Mouse (Mus musculus): Measurements from ENCODE around the gene Ccl6.
A peak's percentile ranks its signal among the peaks of the same experiment; 100 is the strongest.
"Not testable (repeated sequence)": the region's sequence is repeated elsewhere in the genome, so short reads cannot be mapped to it uniquely, and the experiment has no call there.

Gene Ccl6

GRCm38 (mm10) chr11:83557074-83557473 is 35.8 kb downstream of the Ccl6 start:
- no peak for DNase-seq

- peak in 1 of 2 experiments; percentile 38 for DNase-seq
These were observed 36.7 kb downstream of the Ccl6 start for GRCm38 (mm10) chr11:83556085-83556781.

- no peak for DNase-seq
These were observed 41.2 kb downstream of the Ccl6 start for GRCm38 (mm10) chr11:83551668-83552067.

GRCm38 (mm10) chr11:83551037-83551436 is 41.9 kb downstream of the Ccl6 start:
- DNase-seq = not testable (repeated sequence)

DNA sequence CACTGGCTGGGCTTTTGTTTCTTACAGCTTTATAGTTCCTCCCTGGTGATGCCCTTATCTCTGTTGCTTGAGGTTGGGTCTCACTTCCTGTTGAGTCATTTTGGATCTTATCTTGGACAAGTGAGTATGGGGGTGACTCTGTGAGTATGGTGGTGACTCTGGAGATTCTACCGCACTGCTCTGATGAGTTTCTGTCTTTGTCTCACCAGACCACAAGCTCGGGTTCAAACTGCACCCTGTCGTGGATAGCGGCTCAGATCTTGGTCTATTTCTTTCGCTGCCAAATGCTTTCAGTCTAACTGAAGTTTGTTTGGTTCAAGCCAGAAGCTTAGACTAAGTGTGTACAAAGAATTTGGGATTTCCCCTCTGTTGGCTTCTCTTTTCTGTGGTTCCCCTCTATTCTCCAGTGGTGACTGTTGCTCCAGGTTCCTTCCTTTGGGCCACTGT is 42.7 kb downstream of the Ccl6 start:
- DNase-seq = no peak

DNA sequence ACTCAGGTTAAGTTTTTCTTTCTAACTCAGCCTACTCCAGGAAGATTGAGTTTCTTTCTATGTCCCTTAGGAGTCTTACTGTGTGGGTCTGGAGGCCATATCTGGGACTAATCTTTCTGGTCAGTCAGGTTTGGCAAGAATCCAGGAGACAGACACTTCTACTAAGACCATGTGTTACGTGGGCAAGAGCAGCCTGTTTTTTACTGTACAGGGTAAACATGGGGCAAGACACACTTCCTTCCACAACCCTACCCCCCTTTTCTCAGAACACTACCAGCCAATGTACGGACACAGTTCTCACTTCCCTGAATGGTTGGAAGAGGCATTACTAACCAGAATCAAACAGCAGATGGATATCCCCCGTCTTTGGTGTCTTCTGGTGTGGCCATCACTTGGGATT is 48.7 kb downstream of the Ccl6 start:
- no peak for DNase-seq

GRCm38 (mm10) chr11:83541415-83541814 is 51.5 kb downstream of the Ccl6 start:
- DNase-seq = no peak

DNA sequence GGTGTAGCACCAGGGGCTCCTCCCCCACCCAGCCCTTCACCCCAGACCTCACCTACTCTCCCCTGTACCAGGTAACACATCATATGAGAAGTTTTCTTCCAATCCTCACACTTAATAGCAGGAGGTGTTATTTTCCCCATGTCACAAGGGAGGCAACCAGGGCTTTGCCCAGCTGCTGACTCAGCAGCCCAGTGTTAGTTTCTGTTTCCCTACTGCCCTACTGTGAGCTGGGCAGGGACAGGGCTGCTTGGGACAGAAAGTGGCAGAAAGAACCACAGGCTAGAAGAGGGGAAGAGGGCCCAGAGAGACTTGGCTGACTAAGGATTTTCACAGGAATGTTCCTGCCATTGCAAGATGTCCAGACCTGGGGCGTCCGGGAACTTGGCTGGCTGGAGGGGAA is 52.0 kb downstream of the Ccl6 start:
- no peak for DNase-seq

DNA sequence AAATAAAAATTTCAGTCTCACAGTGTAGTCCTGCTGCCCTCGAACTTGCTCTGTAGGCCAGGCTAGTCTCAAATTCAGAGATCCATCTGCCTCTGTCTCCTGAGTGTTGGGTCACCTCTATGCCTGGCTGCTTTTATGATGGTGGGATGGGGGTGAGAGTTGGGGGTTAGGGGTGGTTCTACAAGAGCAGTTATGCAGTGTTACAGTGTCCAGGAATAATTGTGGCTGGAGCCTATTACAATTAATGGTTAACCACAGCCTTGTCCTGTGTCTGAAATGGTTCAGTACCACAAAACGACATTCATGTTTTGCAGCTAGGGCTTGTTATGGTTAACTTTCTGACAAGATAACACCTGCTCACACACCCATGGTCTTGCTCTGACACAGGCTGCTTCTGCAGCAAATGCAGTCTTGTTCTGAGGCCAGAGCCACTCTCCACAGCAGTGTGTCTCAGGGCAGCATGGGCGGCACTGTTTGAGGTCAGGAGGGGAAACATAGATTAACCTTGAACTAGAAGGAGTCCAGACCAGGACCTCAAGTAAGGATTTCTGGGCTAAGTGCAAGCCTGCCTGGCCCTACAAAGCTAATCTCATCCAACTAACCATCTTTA is 54.1 kb downstream of the Ccl6 start:
- DNase-seq = peak; percentile 7 to 68

Data from kidney, adult 8-10 months (tissue).